Mouse (Mus musculus) mammary gland, adult 2 months (tissue): ENCODE data around the gene Fmc1. TPM values are rescaled to one million over a fixed set of nuclear protein-coding genes. Genes with fewer than 3 reads are reported as not detected.

Source experiments
- polyA plus RNA-seq: library from polyadenylated mRNA; depleted of rRNA; stranded (reverse); fragments of >200 nt; gene quantifications from 2 replicates; pipeline ENCODE4 v1.2.3, GENCODE M21; 2012; ENCODE audit warnings: low replicate concordance; rRNA removed

The Fmc1 gene
- 293 and 309 TPM in 2 replicates for polyA plus RNA-seq

GRCm38 (mm10) chr6:38533428-38534405 is at the start of gene Fmc1:
TSS of gene Fmc1 (plus strand) at chr6:38533502.

GRCm38 (mm10) chr6:38551062-38551988 is 18.0 kb downstream of the Fmc1 start, which contains the start of gene Luc7l2:
TSS of gene Luc7l2 (plus strand) at chr6:38551334.

Other genes starting within 250 kb of the Fmc1 start
- gene Zc3hav1l, start 234.2 kb upstream of the Fmc1 start, polyA plus RNA-seq: 3.0 and 4.6 TPM in 2 replicates
- gene Zc3hav1, start 178.9 kb upstream of the Fmc1 start, polyA plus RNA-seq: 35.5 and 46.4 TPM in 2 replicates
- gene Ttc26, start 152.0 kb upstream of the Fmc1 start, polyA plus RNA-seq: 0.39 and 0.85 TPM in 2 replicates
- 5.7 and 11.5 TPM in 2 replicates for gene Ubn2, start 99.6 kb upstream of the Fmc1 start, polyA plus RNA-seq
- 23.1 and 31.9 TPM in 2 replicates for gene Luc7l2, start 17.8 kb downstream of the Fmc1 start, polyA plus RNA-seq
- gene Klrg2, start 103.7 kb downstream of the Fmc1 start, polyA plus RNA-seq: 0.60 and 0.98 TPM in 2 replicates
- gene Clec2l, start 129.6 kb downstream of the Fmc1 start, polyA plus RNA-seq: 0.41 and 0.72 TPM in 2 replicates